Mouse (Mus musculus) heart, postnatal 0 days (tissue): ENCODE data around the gene Gm6588.

Experiments
- CTCF ChIP-seq: IDR thresholded peaks from 2 replicates; pipeline ENCODE4 v1.5.1; 2016; ENCODE audit warnings: antibody characterized with exemption, control low read depth, low read depth
- EP300 ChIP-seq: IDR thresholded peaks from 2 replicates; pipeline ENCODE4 v1.6.1; 2016; ENCODE audit warnings: antibody characterized with exemption, low read depth

DNA sequence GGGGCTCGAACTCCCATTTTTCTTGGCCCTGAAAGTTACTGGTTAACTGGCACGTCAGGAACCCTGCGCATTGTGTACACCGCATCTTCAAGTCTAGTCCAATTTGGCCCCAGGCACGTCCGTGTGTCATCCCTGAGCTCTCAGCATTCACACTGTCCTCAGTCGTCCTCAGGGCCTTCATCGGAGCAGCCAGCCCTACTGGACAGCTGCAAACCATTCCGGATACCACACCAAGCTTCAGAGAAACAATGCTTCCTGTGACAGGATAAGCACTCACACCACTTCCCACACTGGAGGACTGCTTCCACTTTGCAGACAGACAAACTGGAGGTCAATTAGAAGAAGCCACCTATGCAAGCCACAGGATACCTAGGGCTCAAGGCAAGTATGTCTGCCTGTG, 3.9 kb downstream of the Gm6588 start:
- TF ChIP-seq CTCF: no peak
- TF ChIP-seq EP300: no peak
